Mouse (Mus musculus): ENCODE results near the gene Inava.

DNA sequence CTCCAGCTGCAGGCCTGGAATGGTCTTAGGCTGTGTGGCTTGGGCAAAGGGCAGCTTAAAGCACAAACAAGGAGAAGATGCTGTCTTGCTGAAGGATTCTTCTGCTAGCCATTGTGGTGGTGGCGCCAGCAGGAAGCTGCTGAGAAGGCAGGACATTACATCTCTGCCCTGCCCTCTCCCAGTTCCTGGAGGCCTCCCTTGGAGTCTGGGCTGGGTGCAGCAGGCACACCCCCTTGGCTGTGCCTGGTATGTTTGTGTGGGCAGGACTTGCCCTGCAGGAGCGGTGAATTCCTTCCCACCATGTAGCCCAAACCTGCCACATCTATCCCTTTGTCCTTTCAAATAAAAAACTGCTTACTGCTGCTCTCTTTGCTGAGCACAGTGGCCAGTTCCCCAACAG, 57.0 kb downstream of the Inava start:
- no peak for TF ChIP-seq POLR2A (IDR thresholded peaks at IDR 0.05; ENCODE audit: extremely low read depth, insufficient read depth, low read length)
- no peak for TF ChIP-seq CTCF (IDR thresholded peaks at IDR 0.05; ENCODE audit: extremely low read depth, insufficient read depth, low read length)
